Mouse (Mus musculus) myocyte (in vitro differentiated cells): ENCODE results near the gene BC048403.

Experiments
- CEBPB ChIP-seq: IDR thresholded peaks from 2 replicates; pipeline ENCODE4 v1.6.1; 2011; ENCODE audit warnings: mild to moderate bottlenecking, moderate library complexity; ENCODE audit not compliant: poor library complexity, insufficient read depth, severe bottlenecking
- E2F4 ChIP-seq: IDR thresholded peaks from one replicate; pipeline ENCODE4 v1.6.1; 2011; ENCODE audit warnings: mild to moderate bottlenecking, control low read depth, moderate library complexity; ENCODE audit not compliant: insufficient read depth
- MAX ChIP-seq: IDR thresholded peaks from one replicate; pipeline ENCODE4 v1.6.1; 2011; ENCODE audit warnings: low read depth, mild to moderate bottlenecking, control low read depth
- MYOD1 ChIP-seq, 3 experiments: IDR thresholded peaks; one replicate each; pipeline ENCODE4 v1.6.1; 2011; ENCODE audit warnings: control low read depth in 2 of 3, low read depth in 2 of 3, mild to moderate bottlenecking in 2 of 3, moderate library complexity in 1 of 3; ENCODE audit not compliant: insufficient read length in 2 of 3, control insufficient read depth in 1 of 3
- MYOG ChIP-seq, 3 experiments: IDR thresholded peaks; one replicate each; pipeline ENCODE4 v1.6.1; 2011; ENCODE audit warnings: control low read depth in 2 of 3, low read depth in 2 of 3, mild to moderate bottlenecking in 2 of 3; ENCODE audit not compliant: insufficient read length in 2 of 3, control insufficient read depth in 1 of 3, insufficient read depth in 1 of 3
- POLR2A ChIP-seq: IDR thresholded peaks from one replicate; pipeline ENCODE4 v1.6.1; 2011; ENCODE audit warnings: low read depth, mild to moderate bottlenecking, control low read depth, moderate library complexity; ENCODE audit not compliant: insufficient read length
- POLR2AphosphoS2 ChIP-seq: IDR thresholded peaks from one replicate; pipeline ENCODE4 v1.6.1; 2011; ENCODE audit warnings: low read depth, control low read depth; ENCODE audit not compliant: insufficient read length
- REST ChIP-seq: IDR thresholded peaks from one replicate; pipeline ENCODE4 v1.6.1; 2011; ENCODE audit warnings: mild to moderate bottlenecking, control low read depth, moderate library complexity; ENCODE audit not compliant: insufficient read depth, insufficient read length
- SRF ChIP-seq: IDR thresholded peaks from one replicate; pipeline ENCODE4 v1.6.1; 2011; ENCODE audit warnings: low read depth; ENCODE audit not compliant: control insufficient read depth, insufficient read length
- TCF12 ChIP-seq: IDR thresholded peaks from one replicate; pipeline ENCODE4 v1.6.1; 2011; ENCODE audit warnings: mild to moderate bottlenecking, control low read depth; ENCODE audit not compliant: poor library complexity, insufficient read depth, severe bottlenecking
- TCF3 ChIP-seq: IDR thresholded peaks from one replicate; pipeline ENCODE4 v1.6.1; 2011; ENCODE audit warnings: low read depth, control low read depth; ENCODE audit not compliant: insufficient read length
- USF1 ChIP-seq: IDR thresholded peaks from one replicate; pipeline ENCODE4 v1.6.1; 2011; ENCODE audit warnings: low read depth, mild to moderate bottlenecking, control low read depth, moderate library complexity

DNA sequence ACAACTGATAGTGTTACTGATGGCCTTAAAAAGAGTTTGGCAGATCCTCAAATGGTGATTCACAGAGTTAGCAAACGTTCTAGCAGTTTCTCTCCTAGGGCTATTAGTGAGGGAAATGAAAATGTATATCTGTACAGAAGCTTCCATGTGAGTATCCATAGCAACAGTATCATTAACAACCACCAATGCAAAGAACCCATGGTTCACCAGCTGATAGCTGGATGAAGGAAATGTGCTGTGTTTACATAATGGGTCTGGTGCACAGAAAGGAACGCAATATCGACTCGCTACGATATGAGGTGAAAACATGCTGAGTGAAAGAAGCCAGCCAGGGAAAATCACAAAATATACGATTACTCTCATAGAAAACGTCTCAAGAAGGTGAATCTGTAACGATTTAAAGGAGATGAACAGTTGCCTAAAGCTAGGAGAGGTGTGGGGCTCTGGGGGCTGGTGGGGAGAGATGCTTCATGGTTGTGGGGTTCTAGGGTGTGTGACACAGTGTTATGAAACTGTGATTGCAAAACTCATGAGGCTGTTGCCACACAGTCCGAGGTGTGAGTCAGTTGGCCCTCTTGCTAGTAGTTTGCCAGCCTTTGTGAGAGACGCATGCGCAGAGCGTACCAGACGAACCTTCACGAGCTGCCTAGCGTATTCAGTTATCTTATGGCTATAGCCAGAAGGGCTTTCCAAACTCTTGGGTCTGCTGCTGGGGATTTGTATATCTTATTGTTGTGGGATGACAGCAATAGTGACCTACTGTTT lies 34.2 kb upstream of the BC048403 start:
- TF ChIP-seq POLR2A (no peak), USF1 (no peak), CEBPB (no peak), POLR2AphosphoS2 (no peak), E2F4 (no peak), TCF12 (no peak), MAX (no peak), MYOG (IDR thresholded peaks at IDR 0.05; ENCODE audit: control insufficient read depth in 1 of 3, insufficient read depth in 1 of 3, insufficient read length in 2 of 3, low read depth in 2 of 3) (no peak), TCF3 (no peak), MYOD1 (IDR thresholded peaks at IDR 0.05; ENCODE audit: control insufficient read depth in 1 of 3, insufficient read length in 2 of 3, low read depth in 2 of 3) (no peak), SRF (no peak), REST (no peak)
